Mouse (Mus musculus) intestine, embryonic 14.5 days (tissue): ENCODE results near the gene Selenoo. TPM values are rescaled to one million over a fixed set of nuclear protein-coding genes. Genes with fewer than 3 reads are reported as not detected.

ENCODE experiments used
- ATAC-seq: fragments of 200-750 bp; cut with Nextera tagmentation; replicated peaks from 2 replicates; pipeline ENCODE4 v1.8.0; 2017; ENCODE audit warnings: low read depth, moderate number of reproducible peaks, moderate TSS enrichment, moderate library complexity; ENCODE audit not compliant: low FRiP score, low TSS enrichment
- DNase-seq: peaks from one replicate; pipeline ENCODE4 v3.0.0-alpha.2; 2018; ENCODE audit warnings: low spot score
- H3K27ac ChIP-seq: fragments of 300-500 bp; sonication (generic); 2 replicates; pipeline ENCODE4 v1.5.1; 2014; ENCODE audit warnings: low read depth, mild to moderate bottlenecking, control low read depth
- H3K27me3 ChIP-seq: fragments of 300-500 bp; sonication (generic); replicated peaks from 2 replicates; pipeline ENCODE4 v1.6.1; 2014; ENCODE audit warnings: low read length, control low read depth; ENCODE audit not compliant: control insufficient read depth, insufficient read depth
- H3K36me3 ChIP-seq: fragments of 300-500 bp; sonication (generic); 2 replicates; pipeline ENCODE4 v1.6.1; 2014; ENCODE audit warnings: low read length, control low read depth; ENCODE audit not compliant: control insufficient read depth, insufficient read depth
- H3K4me1 ChIP-seq: fragments of 300-500 bp; sonication (generic); replicated peaks from 2 replicates; pipeline ENCODE4 v1.6.1; 2014; ENCODE audit warnings: low read length, control low read depth, mixed read lengths; ENCODE audit not compliant: control insufficient read depth, insufficient read depth
- H3K4me2 ChIP-seq: fragments of 300-500 bp; sonication (generic); 2 replicates; pipeline ENCODE4 v1.6.1; 2014; ENCODE audit warnings: low read length
- H3K4me3 ChIP-seq: fragments of 300-500 bp; sonication (generic); 2 replicates; pipeline ENCODE4 v1.5.1; 2014; ENCODE audit warnings: low read depth, low read length, control low read depth, mixed read lengths
- H3K9ac ChIP-seq: fragments of 300-500 bp; sonication (generic); 2 replicates; pipeline ENCODE4 v1.6.1; 2014; ENCODE audit warnings: mild to moderate bottlenecking, low read length
- H3K9me3 ChIP-seq: fragments of 300-500 bp; sonication (generic); 2 replicates; pipeline ENCODE4 v1.6.1; 2016; ENCODE audit warnings: low read length, control low read depth; ENCODE audit not compliant: control insufficient read depth
- WGBS: fragments of 180-500 bp; shearing (Covaris S2); extraction: QIAGEN DNeasy Blood & Tissue Kit; methylation state at CpG from one replicate; pipeline ENCODE4 v1.1.7; 2014; 5-methylcytosine and 5-hydroxymethylcytosine counted together
- polyA plus RNA-seq: library from polyadenylated mRNA; unstranded; fragments of >200 nt; fragmentation: Nextera tagmentation; extraction: Ambion mirVana; gene quantifications from 2 replicates; pipeline ENCODE4 v1.2.1, GENCODE M21; 2014

The Selenoo gene
- polyA plus RNA-seq, 1 experiment from 2014 or later, result 19.4 TPM

DNA sequence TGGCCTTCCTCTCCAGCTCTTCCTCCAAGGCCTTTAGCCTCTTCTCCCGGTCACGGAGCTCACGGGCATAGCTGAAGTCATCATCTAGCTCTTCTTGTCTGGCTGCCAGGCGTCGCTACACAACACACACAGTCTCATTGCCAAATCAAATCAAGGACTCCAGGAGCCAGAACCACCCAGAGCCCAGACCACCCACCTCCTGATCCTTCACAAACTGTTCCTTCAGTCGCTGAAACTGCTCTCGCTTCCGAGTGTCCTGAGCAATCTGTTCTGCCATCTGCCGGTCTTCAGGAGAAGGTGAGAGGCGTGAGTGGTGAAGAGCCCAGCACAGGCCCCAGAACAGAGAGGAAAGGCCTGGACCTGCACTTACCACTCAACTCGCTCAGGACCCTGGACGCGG, 17.2 kb downstream of the Selenoo start:
- Histone ChIP-seq H3K4me2 (no peak overlapping the region), H3K4me1 (no peaks in the 10 kb centered on the region), H3K4me3 (no peak overlapping the region), H3K9me3 (no peaks in the 10 kb centered on the region), H3K27me3 (no peaks in the 10 kb centered on the region), H3K36me3 (peaks cover 95% of the 10 kb centered on the region), H3K9ac (no peak overlapping the region), H3K27ac (no peak overlapping the region)
- no peak for ATAC-seq
- no peak for DNase-seq
- WGBS, result 91% methylated on average over 13 of the region's 13 CpGs

DNA sequence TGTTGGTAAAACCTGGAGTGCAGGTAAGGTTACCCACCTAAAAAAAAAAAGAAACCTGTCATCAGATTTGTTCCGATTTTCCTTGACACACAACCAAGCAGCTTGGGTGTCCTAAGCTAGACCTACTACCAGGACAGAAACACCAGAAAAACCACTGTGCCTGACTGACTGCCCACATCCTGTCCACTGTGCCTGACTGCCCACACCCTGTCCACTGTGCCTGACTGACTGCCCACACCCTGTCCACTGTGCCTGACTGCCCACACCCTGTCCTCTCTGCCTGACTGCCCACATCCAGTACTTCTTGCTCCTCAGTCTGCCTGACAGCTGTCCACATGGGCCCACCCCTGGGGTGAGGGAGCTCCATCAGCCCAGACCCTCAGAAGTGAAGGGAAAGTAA, 18.1 kb downstream of the Selenoo start:
- H3K36me3 ChIP-seq, result peaks cover 95% of the 10 kb centered on the region
- no peaks in the 10 kb centered on the region for H3K27me3 ChIP-seq
- DNase-seq (no peak), ATAC-seq (no peak)
- no peak overlapping the region for H3K9ac ChIP-seq
- no peak overlapping the region for H3K4me2 ChIP-seq
- H3K27ac ChIP-seq, result no peak overlapping the region
- H3K4me1 ChIP-seq, result no peaks in the 10 kb centered on the region
- H3K4me3 ChIP-seq, result no peak overlapping the region
- H3K9me3 ChIP-seq, result no peaks in the 10 kb centered on the region
- WGBS, result 95% methylated on average over 1 of the region's 1 CpGs

DNA sequence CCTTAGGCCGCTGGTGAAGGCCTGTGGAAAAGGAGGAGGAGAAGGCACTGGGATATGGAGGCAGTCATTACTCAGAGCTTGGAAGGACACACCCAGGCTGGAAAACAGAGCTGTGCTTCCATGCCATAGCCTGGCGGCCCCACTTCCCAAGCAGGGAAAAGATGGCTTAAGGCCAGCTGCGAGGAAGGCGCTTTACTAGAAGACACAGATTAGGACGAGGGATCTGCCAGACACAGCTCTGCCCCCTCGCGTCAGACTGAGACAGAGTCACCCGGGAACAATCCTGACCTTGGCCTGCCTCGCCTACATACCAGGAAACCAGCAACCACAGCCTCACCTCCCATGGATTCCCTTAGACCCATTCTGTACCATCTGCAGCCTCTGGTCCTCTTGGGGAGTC, 21.3 kb downstream of the Selenoo start:
- Histone ChIP-seq H3K4me2 (no peak overlapping the region), H3K4me1 (no peaks in the 10 kb centered on the region), H3K27ac (no peak overlapping the region), H3K9ac (no peak overlapping the region), H3K36me3 (peaks cover 95% of the 10 kb centered on the region), H3K9me3 (no peaks in the 10 kb centered on the region), H3K4me3 (no peak overlapping the region), H3K27me3 (no peaks in the 10 kb centered on the region)
- no peak for ATAC-seq
- no peak for DNase-seq
- WGBS, result 79% methylated on average over 9 of the region's 9 CpGs

DNA sequence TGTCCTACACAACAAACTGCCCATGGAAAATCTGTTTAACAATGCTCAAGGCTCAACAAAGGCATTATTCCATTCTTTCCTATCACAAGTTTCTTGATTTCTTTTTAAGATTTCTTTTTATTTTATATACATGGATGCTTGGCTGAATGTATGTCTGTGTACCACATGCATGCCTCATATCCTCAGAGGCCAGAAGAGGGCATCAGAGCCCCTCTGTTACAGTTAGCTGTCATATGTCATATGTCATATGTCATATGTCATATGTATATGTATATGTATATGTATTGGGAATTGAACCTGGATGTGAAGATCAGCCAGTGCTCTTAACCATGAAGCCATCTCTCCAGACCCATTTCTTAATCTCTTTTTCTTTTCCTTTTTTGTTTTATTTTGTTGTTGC, 29.1 kb downstream of the Selenoo start:
- Histone ChIP-seq H3K9me3 (no peaks in the 10 kb centered on the region), H3K4me1 (peaks cover 18% of the 10 kb centered on the region), H3K4me3 (no peak overlapping the region), H3K9ac (no peak overlapping the region), H3K27me3 (no peaks in the 10 kb centered on the region), H3K27ac (no peak overlapping the region), H3K4me2 (no peak overlapping the region), H3K36me3 (peaks cover 42% of the 10 kb centered on the region)
- ATAC-seq (no peak), DNase-seq (no peak)

DNA sequence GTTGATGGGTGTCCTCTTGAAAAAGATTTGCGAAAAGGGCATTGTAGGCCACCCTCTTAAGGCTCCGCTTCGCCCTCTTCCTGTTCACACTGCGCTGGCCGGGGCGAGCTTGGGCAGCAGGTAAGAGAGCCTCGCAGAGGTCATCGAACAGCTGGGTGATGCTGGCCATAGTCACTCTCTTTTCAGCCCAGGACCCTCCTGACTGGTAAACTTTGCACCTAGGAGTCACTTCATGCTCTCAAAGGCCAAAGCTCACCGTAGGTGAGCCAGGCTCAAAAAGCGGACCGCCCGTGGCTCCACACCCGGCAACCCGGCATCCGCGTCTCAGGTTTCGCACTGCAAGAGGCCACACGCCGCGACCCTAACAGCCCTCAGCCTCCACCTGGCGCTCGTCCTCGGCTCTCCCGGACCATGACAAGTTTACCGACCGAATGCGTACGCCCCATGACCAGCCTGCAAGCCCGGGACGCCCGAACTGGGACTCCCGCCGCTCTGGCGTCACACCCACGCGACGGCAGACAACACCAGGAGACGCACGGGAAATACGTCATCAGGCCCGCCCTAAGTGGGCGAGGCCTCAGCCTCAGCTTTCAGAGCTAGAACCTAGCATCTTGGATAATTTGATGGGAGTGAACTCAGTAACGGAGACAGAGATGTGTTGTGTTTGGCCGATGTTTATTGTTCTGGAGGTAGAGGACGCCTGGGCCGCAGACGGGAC, 33.9 kb downstream of the Selenoo start, which contains the start of gene Tubgcp6:
Gene Tubgcp6, minus strand, starts transcription at position 464 of the 718 bp plus-strand sequence.
- H3K27ac ChIP-seq, result peak within 1 kb of the TSS; percentile 45; the same call in 1 of the 2 replicates
- peaks cover 17% of the 10 kb centered on the region for H3K36me3 ChIP-seq
- under 1% methylated on average over 47 of the region's 47 CpGs for WGBS
- H3K9me3 ChIP-seq, result no peaks in the 10 kb centered on the region
- no peaks in the 10 kb centered on the region for H3K27me3 ChIP-seq
- ATAC-seq (peak; percentile 86), DNase-seq (peak; percentile 98)
- H3K9ac ChIP-seq, result peak within 1 kb of the TSS; percentile 86
- H3K4me3 ChIP-seq, result peak within 1 kb of the TSS; percentile 94
- peak within 1 kb of the TSS; percentile 88 for H3K4me2 ChIP-seq
- peaks cover 31% of the 10 kb centered on the region for H3K4me1 ChIP-seq

DNA sequence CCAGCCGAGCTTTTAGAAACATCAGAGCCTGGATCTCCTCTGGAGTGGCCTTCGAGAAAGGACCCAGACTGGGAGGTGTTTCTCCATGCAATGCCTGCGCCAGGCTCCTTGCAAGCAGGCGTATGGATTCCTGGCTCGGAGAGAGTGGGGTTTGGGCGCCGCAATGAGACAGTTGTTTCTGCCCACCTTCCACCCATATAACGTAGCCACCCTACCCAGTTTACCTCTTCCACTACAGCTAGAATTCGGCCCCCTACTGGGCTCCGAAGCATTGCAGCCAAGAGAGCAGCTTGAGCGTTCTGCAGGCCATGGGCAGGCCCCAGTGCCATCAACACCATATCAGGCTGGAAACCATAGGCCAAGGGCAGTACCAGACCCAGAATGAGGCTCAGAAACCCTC, 34.7 kb downstream of the Selenoo start:
- no peaks in the 10 kb centered on the region for H3K27me3 ChIP-seq
- no peaks in the 10 kb centered on the region for H3K9me3 ChIP-seq
- H3K9ac ChIP-seq, result peak overlapping the region; percentile 86
- peaks cover 34% of the 10 kb centered on the region for H3K4me1 ChIP-seq
- peak overlapping the region; percentile 88 for H3K4me2 ChIP-seq
- DNase-seq (peak; percentile 57), ATAC-seq (0 out of 2 replicates have a peak, but pooled peaks have one; percentile 6)
- peak overlapping the region; percentile 94 for H3K4me3 ChIP-seq
- WGBS, result 32% methylated on average over 11 of the region's 11 CpGs
- peaks cover 11% of the 10 kb centered on the region; the same call in 1 of the 2 replicates for H3K36me3 ChIP-seq
- peak overlapping the region; percentile 45; the same call in 1 of the 2 replicates for H3K27ac ChIP-seq

DNA sequence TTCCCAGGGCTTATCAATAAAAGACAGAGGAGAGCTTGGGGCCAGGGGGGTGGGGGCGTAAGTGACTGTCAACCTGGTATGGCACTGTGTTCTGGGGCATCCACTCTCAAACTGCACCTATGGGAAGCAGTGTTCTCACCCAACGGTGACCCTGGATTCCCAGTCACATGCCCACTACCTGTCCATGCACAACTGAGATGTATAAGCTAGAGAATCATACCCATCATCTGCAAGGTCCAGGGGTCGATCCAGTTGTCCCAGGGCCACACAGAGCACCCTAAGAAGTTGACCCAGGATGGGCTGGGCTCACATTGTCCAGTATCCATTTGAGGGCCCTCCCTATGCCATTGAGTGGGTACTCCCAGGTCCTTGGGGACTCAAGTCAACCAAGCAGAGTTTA, 35.4 kb downstream of the Selenoo start:
- Histone ChIP-seq H3K9me3 (no peaks in the 10 kb centered on the region), H3K36me3 (peaks cover 11% of the 10 kb centered on the region; the same call in 1 of the 2 replicates), H3K4me1 (peaks cover 34% of the 10 kb centered on the region), H3K4me3 (no peak overlapping the region), H3K9ac (no peak overlapping the region), H3K27ac (no peak overlapping the region), H3K27me3 (no peaks in the 10 kb centered on the region), H3K4me2 (no peak overlapping the region)
- DNase-seq (no peak), ATAC-seq (no peak)
- WGBS, result 91% methylated on average over 3 of the region's 3 CpGs

DNA sequence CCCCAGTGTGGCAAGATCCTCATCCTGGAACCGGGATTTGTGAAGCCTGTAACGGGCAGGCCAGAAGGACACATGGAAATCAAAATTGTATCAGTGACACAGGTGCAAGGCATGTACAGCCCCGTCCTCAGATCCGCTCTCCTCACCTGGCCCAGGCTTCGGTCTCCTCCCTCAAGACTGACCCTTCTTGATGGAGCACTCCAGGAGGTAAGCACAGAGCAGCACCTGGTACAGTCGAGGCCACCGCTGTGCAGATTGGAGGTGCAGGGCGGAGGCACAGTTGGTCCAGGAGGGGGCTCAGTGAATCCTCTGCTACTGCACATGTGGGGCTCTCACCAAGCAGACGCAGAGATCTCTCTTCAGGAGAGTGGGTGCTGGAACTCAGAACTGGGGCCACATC, 36.5 kb downstream of the Selenoo start:
- H3K36me3 ChIP-seq, result peaks cover 11% of the 10 kb centered on the region; the same call in 1 of the 2 replicates
- H3K9ac ChIP-seq, result no peak overlapping the region
- H3K4me1 ChIP-seq, result peaks cover 31% of the 10 kb centered on the region
- ATAC-seq (no peak), DNase-seq (no peak)
- H3K4me3 ChIP-seq, result no peak overlapping the region
- 93% methylated on average over 9 of the region's 9 CpGs for WGBS
- H3K27me3 ChIP-seq, result no peaks in the 10 kb centered on the region
- H3K9me3 ChIP-seq, result no peaks in the 10 kb centered on the region
- H3K27ac ChIP-seq, result no peak overlapping the region
- no peak overlapping the region for H3K4me2 ChIP-seq

DNA sequence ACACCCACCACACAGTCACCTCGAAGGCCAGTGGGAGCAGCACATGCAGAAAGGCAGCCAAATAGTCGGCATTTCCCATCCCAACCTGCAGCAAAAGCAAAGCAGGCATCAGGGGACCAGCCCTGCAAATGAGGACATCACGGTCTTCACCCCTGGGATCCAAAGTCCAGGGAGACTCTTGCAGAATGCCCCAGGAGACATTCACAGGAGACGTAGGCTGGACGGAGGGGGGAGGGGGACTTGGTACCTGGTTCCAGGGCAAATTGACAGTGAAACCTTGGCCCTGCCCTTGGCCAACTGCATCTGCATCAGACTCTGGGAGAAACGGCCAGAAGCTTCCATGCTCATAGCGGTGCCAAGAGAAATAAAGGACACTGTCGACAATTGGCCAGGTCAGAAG, 37.7 kb downstream of the Selenoo start:
- no peak overlapping the region for H3K27ac ChIP-seq
- H3K9me3 ChIP-seq, result no peaks in the 10 kb centered on the region
- ATAC-seq, result no peak
- peaks cover 22% of the 10 kb centered on the region for H3K4me1 ChIP-seq
- 0 out of 2 replicates have a peak, but pooled peaks cover 11% of the 10 kb centered on the region for H3K36me3 ChIP-seq
- H3K4me2 ChIP-seq, result no peak overlapping the region
- no peak for DNase-seq
- no peak overlapping the region for H3K4me3 ChIP-seq
- WGBS, result 87% methylated on average over 8 of the region's 8 CpGs
- H3K27me3 ChIP-seq, result no peaks in the 10 kb centered on the region
- no peak overlapping the region for H3K9ac ChIP-seq
